Mouse (Mus musculus) stomach, postnatal 0 days (tissue): ENCODE measurements at regions not wholly inside any gene's neighbourhood (a gene's known extent, or its start where the extent isn't known, plus 50 kb on each side); places are given as distances from the start of the nearest gene placed in this dataset.

Experiments
- ATAC-seq: fragments of 200-750 bp; cut with Nextera tagmentation; 2 replicates; pipeline ENCODE4 v1.8.0; 2017; ENCODE audit not compliant: low FRiP score, low TSS enrichment
- DNase-seq: peaks from one replicate; pipeline ENCODE4 v3.0.0-alpha.2; 2016; ENCODE audit warnings: low spot score
- H3K27ac ChIP-seq: fragments of 300-500 bp; sonication (generic); replicated peaks from 2 replicates; pipeline ENCODE4 v1.5.1; 2014; ENCODE audit warnings: mild to moderate bottlenecking, control low read depth
- H3K27me3 ChIP-seq: fragments of 300-500 bp; sonication (generic); 2 replicates; pipeline ENCODE4 v1.6.1; 2014; ENCODE audit warnings: low read length; ENCODE audit not compliant: control insufficient read depth, insufficient read depth
- H3K36me3 ChIP-seq: fragments of 300-500 bp; sonication (generic); 2 replicates; pipeline ENCODE4 v1.6.1; 2014; ENCODE audit warnings: low read length, mixed read lengths; ENCODE audit not compliant: control insufficient read depth, insufficient read depth
- H3K4me1 ChIP-seq: fragments of 300-500 bp; sonication (generic); replicated peaks from 2 replicates; pipeline ENCODE4 v1.6.1; 2014; ENCODE audit warnings: antibody characterized with exemption; ENCODE audit not compliant: control insufficient read depth, insufficient read depth
- H3K4me2 ChIP-seq: fragments of 300-500 bp; sonication (generic); replicated peaks from 2 replicates; pipeline ENCODE4 v1.6.1; 2014; ENCODE audit warnings: low read depth, mild to moderate bottlenecking, control low read depth, moderate library complexity
- H3K4me3 ChIP-seq: fragments of 300-500 bp; sonication (generic); 2 replicates; pipeline ENCODE4 v1.5.1; 2014; ENCODE audit warnings: low read depth, low read length, control low read depth
- H3K9ac ChIP-seq: fragments of 300-500 bp; sonication (generic); 2 replicates; pipeline ENCODE4 v1.6.1; 2014; ENCODE audit warnings: mild to moderate bottlenecking, low read length, control low read depth, mixed read lengths
- H3K9me3 ChIP-seq: fragments of 300-500 bp; sonication (generic); 2 replicates; pipeline ENCODE4 v1.6.1; 2016; ENCODE audit warnings: low read length; ENCODE audit not compliant: control insufficient read depth
- CTCF ChIP-seq: IDR thresholded peaks from 2 replicates; pipeline ENCODE4 v1.5.1; 2016; ENCODE audit warnings: antibody characterized with exemption, low read depth, mild to moderate bottlenecking, moderate library complexity
- EP300 ChIP-seq: optimal IDR thresholded peaks from 2 replicates; pipeline ENCODE3; 2016; ENCODE audit warnings: antibody characterized with exemption
- whole genome bisulfite sequencing: fragments of 180-500 bp; shearing (Covaris S2); extraction: QIAGEN DNeasy Blood & Tissue Kit; methylation state at CpG from one replicate; pipeline ENCODE4 v1.1.7; 2014; 5-methylcytosine and 5-hydroxymethylcytosine counted together

GRCm38 (mm10) chr1:23263798-23264197 is 133.8 kb downstream of the Ogfrl1 start:
- 28% methylated on average over 4 of the region's 4 CpGs for whole genome bisulfite sequencing
- Histone ChIP-seq H3K4me2 (0 out of 2 replicates have a peak overlapping the region, but pooled peaks have one; percentile 3), H3K27me3 (no peaks in the 10 kb centered on the region), H3K9me3 (no peaks in the 10 kb centered on the region), H3K4me3 (no peak overlapping the region), H3K4me1 (no peaks in the 10 kb centered on the region), H3K9ac (no peak overlapping the region), H3K36me3 (no peaks in the 10 kb centered on the region), H3K27ac (no peak overlapping the region)
- DNase-seq (no peak), ATAC-seq (no peak)
- TF ChIP-seq EP300, result no peak
- TF ChIP-seq CTCF, result no peak

- TF ChIP-seq CTCF (no peak), EP300 (no peak)
- Histone ChIP-seq H3K27ac (no peak overlapping the region), H3K9ac (no peak overlapping the region), H3K27me3 (no peaks in the 10 kb centered on the region), H3K36me3 (no peaks in the 10 kb centered on the region), H3K4me2 (no peak overlapping the region), H3K4me3 (no peak overlapping the region), H3K4me1 (no peaks in the 10 kb centered on the region), H3K9me3 (no peaks in the 10 kb centered on the region)
- DNase-seq (no peak), ATAC-seq (no peak)
- 73% methylated on average over 3 of the region's 3 CpGs for WGBS
These were observed 135.9 kb downstream of the Ogfrl1 start for GRCm38 (mm10) chr1:23261652-23262051.

DNA sequence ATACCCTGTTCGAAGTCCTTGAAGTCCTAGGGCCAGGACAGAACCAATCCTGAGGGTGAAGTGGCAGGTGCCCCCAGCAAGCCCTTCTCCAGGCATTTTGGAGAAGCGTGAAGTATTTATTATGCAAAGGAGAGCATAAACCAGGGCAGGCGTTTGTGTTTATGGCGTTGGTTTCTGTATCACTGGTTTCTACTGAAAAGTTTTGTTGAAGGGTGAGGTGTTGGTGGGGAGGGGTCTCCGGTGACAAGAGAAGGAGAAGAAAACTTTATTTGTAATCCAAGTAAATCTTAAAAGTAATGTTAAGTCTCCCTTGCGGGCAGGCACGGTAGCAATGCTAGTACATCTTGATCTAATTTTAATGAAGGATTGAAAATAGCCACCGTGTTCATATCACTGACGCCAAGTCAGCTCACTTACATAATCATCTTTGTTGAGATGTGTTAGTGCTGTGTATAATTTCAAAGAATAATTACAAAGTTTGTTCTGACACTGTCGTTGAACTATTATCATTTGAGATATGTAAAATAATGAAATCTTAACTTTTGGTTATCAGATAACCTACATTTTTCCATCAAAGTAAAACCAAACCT is 140.2 kb downstream of the Ogfrl1 start:
- TF ChIP-seq EP300 (no peak), CTCF (no peak)
- no peaks in the 10 kb centered on the region for H3K4me1 ChIP-seq
- no peak for ATAC-seq
- peak overlapping the region; percentile 63 for H3K4me2 ChIP-seq
- DNase-seq, result peak; percentile 18
- H3K27ac ChIP-seq, result no peak overlapping the region
- H3K36me3 ChIP-seq, result no peaks in the 10 kb centered on the region
- H3K4me3 ChIP-seq, result peak overlapping the region; percentile 70
- H3K27me3 ChIP-seq, result no peaks in the 10 kb centered on the region
- 25% methylated on average over 10 of the region's 10 CpGs for WGBS
- peak overlapping the region; percentile 82 for H3K9ac ChIP-seq
- no peaks in the 10 kb centered on the region for H3K9me3 ChIP-seq

DNA sequence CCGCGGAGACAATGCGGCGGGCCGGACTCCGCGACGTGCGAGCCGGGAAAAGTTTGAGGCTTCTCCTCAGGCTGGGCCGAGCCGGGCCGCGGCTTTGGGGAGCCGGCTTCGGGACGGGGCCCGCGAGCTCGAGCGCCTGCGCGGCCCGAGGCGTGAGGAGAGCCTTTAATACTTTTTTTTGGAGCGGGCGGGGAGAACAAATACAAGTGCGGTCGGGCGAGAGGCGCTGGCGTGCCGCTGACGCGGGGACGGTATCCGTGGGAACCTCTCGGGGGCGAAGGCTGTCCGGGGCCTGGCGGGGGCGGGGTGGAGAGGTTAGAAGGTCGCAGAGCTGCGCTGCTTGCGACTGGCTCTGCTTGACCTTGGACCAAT is 141.0 kb downstream of the Ogfrl1 start:
- ATAC-seq (peak; percentile 77), DNase-seq (peak; percentile 76)
- 1% methylated on average over 45 of the region's 45 CpGs for WGBS

DNA sequence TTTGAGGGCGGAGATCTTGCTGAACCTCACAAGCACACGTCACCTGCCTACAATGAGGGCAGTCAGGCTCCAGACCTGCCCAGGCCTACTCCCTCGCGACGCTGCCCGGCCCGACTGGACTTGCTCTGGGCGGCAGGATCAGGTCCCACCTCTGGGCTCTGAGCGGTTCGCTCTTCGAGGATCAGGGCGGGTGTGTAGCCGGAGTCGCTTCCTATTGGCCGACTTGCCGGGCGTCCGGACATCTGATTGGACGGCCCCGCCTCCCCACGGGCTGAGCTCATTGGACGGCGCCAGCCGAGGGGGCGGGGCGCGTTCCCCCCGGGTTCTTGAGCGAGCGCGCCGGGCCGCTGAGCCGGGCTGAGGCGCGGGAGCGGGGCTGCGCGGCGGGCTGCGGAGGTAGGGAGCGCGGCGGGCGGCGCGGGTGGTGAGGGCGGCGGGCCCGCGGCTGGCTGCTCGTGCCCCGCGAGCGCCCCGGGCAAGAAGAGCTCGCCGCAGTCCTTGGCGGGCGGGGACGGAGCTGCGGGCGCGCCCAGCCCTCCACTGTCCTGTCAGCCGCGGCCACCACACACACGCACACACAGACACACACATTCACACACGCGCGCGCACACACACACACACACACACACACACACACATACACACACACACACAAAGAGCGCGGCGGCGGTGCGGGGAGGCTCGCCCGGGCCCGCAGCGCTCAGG is 141.5 kb downstream of the Ogfrl1 start:
- H3K36me3 ChIP-seq, result no peaks in the 10 kb centered on the region; the same call in 1 of the 2 replicates
- H3K4me1 ChIP-seq, result no peaks in the 10 kb centered on the region
- H3K4me2 ChIP-seq, result peak overlapping the region; percentile 63
- H3K27me3 ChIP-seq, result no peaks in the 10 kb centered on the region
- H3K4me3 ChIP-seq, result peak overlapping the region; percentile 70
- peak overlapping the region; percentile 95 for H3K27ac ChIP-seq
- peak overlapping the region; percentile 82 for H3K9ac ChIP-seq
- DNase-seq (peak; percentile 97), ATAC-seq (peak; percentile 100)
- no peak for TF ChIP-seq CTCF
- TF ChIP-seq EP300, result peak; percentile 76
- H3K9me3 ChIP-seq, result no peaks in the 10 kb centered on the region
- under 1% methylated on average over 48 of the region's 80 CpGs for WGBS

More for the DNA sequence above, 141.0 kb downstream of the Ogfrl1 start:
- peak overlapping the region; percentile 70 for H3K4me3 ChIP-seq
- no peaks in the 10 kb centered on the region for H3K9me3 ChIP-seq
- H3K4me2 ChIP-seq, result peak overlapping the region; percentile 63
- peak overlapping the region; percentile 95 for H3K27ac ChIP-seq
- H3K9ac ChIP-seq, result peak overlapping the region; percentile 82
- H3K4me1 ChIP-seq, result no peaks in the 10 kb centered on the region
- TF ChIP-seq CTCF, result 0 out of 2 replicates have a peak, but pooled peaks have one; percentile 1
- no peak for TF ChIP-seq EP300
- no peaks in the 10 kb centered on the region for H3K27me3 ChIP-seq
- no peaks in the 10 kb centered on the region for H3K36me3 ChIP-seq

DNA sequence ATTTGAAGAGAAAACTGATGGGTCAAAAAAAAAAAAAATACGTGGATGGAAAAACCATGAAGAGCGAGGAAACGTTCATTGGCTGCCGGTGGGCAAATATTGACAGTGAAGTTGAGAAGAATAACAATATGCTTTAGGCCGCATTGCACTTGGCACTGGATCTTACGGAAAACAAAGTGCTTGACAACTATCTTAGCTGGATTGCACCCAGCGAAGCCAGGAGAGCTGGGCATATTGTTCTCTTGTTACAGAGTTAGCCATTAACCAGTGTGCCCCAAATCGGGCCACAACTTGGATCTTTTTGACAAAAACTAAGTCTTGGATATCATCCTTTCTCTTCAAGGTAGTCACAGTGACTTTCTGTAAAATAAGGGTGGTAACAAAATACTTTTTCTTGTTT is 143.3 kb downstream of the Ogfrl1 start:
- Histone ChIP-seq H3K4me1 (no peaks in the 10 kb centered on the region), H3K27me3 (no peaks in the 10 kb centered on the region), H3K4me2 (no peak overlapping the region), H3K9ac (no peak overlapping the region), H3K4me3 (no peak overlapping the region), H3K36me3 (no peaks in the 10 kb centered on the region; the same call in 1 of the 2 replicates), H3K27ac (no peak overlapping the region), H3K9me3 (no peaks in the 10 kb centered on the region)
- no peak for ATAC-seq
- 63% methylated on average over 8 of the region's 8 CpGs for WGBS
- DNase-seq, result peak; percentile 20
- TF ChIP-seq EP300 (no peak), CTCF (no peak)
